Mouse (Mus musculus) erythroid progenitor cell, adult 5-6 weeks (primary cell): ENCODE measurements around the gene Tmem208. TPM values are rescaled to one million over a fixed set of nuclear protein-coding genes. Genes with fewer than 3 reads are reported as not detected.
A peak's percentile ranks its signal among the peaks of the same experiment; 100 is the strongest.

Source experiments
- ATAC-seq: replicated peaks from 2 replicates; pipeline ENCODE4 v1.8.0; 2016; ENCODE audit warnings: moderate number of reproducible peaks, mild to moderate bottlenecking, moderate TSS enrichment, inconsistent platforms; ENCODE audit not compliant: poor library complexity, low FRiP score, severe bottlenecking
- total RNA-seq, 2 experiments: library from RNA; stranded (forward) in 1 of 2; stranded (reverse) in 1 of 2; fragments of 150-400 nt in 1 of 2; fragments of 186-747, 209-891 nt in 1 of 2; gene quantifications; 2 replicates each; pipeline versions ENCODE4 v1.2.3 to v1.2.4; 2015 to 2017; ENCODE audit warnings: low replicate concordance in 2 of 2

Gene Tmem208
- total RNA-seq, 2 experiments from 2014 or later, result 18.1 to 67.9 TPM

GRCm38 (mm10) chr8:105297511-105298192 is 28.5 kb upstream of the Tmem208 start, which contains the start of gene E2f4:
TSS of gene E2f4 (plus strand) at chr8:105297663.
- peak; percentile 77 for ATAC-seq

- ATAC-seq, result 0 out of 2 replicates have a peak, but pooled peaks have one; percentile 17
Observed at GRCm38 (mm10) chr8:105298351-105299252, 27.6 kb upstream of the Tmem208 start.

GRCm38 (mm10) chr8:105299962-105300361 is 26.2 kb upstream of the Tmem208 start:
- ATAC-seq, result peak; percentile 79

GRCm38 (mm10) chr8:105303396-105303795 is 22.8 kb upstream of the Tmem208 start:
- ATAC-seq, result no peak

- ATAC-seq, result no peak
Observed at GRCm38 (mm10) chr8:105303874-105304273, 22.3 kb upstream of the Tmem208 start.

- ATAC-seq, result peak; percentile 7; the same call in 1 of the 2 replicates
Observed at GRCm38 (mm10) chr8:105304325-105305210, 21.6 kb upstream of the Tmem208 start.

GRCm38 (mm10) chr8:105305211-105306145 is 20.7 kb upstream of the Tmem208 start, which contains the start of gene Elmo3:
TSS of gene Elmo3 (plus strand) at chr8:105305601.
- peak; percentile 62 for ATAC-seq

GRCm38 (mm10) chr8:105306146-105306691 is 19.9 kb upstream of the Tmem208 start:
- no peak for ATAC-seq

GRCm38 (mm10) chr8:105307670-105308069 is 18.5 kb upstream of the Tmem208 start:
- no peak for ATAC-seq

GRCm38 (mm10) chr8:105308428-105308827 is 17.7 kb upstream of the Tmem208 start:
- no peak for ATAC-seq

- no peak for ATAC-seq
Observed at GRCm38 (mm10) chr8:105309142-105309847, 16.9 kb upstream of the Tmem208 start.

- ATAC-seq, result no peak
Observed at GRCm38 (mm10) chr8:105310118-105310517, 16.0 kb upstream of the Tmem208 start.

- ATAC-seq, result no peak; the same call in 1 of the 2 replicates
Observed at GRCm38 (mm10) chr8:105311718-105312117, 14.4 kb upstream of the Tmem208 start.

- ATAC-seq, result no peak
Observed at GRCm38 (mm10) chr8:105312891-105313481, 13.2 kb upstream of the Tmem208 start.

GRCm38 (mm10) chr8:105313622-105314402 is 12.3 kb upstream of the Tmem208 start:
- ATAC-seq, result no peak

GRCm38 (mm10) chr8:105315073-105315769 is 10.9 kb upstream of the Tmem208 start:
- ATAC-seq, result no peak
